Mouse (Mus musculus) thymus, postnatal 14 days (tissue): ENCODE measurements around the gene AU022252.
A peak's percentile ranks its signal among the peaks of the same experiment; 100 is the strongest.
"Not testable (repeated sequence)": the region's sequence is repeated elsewhere in the genome, so short reads cannot be mapped to it uniquely, and the experiment has no call there.

ENCODE experiments used
- DNase-seq: peaks from one replicate; pipeline ENCODE4 v3.0.0; 2021

AU022252 gene

DNA sequence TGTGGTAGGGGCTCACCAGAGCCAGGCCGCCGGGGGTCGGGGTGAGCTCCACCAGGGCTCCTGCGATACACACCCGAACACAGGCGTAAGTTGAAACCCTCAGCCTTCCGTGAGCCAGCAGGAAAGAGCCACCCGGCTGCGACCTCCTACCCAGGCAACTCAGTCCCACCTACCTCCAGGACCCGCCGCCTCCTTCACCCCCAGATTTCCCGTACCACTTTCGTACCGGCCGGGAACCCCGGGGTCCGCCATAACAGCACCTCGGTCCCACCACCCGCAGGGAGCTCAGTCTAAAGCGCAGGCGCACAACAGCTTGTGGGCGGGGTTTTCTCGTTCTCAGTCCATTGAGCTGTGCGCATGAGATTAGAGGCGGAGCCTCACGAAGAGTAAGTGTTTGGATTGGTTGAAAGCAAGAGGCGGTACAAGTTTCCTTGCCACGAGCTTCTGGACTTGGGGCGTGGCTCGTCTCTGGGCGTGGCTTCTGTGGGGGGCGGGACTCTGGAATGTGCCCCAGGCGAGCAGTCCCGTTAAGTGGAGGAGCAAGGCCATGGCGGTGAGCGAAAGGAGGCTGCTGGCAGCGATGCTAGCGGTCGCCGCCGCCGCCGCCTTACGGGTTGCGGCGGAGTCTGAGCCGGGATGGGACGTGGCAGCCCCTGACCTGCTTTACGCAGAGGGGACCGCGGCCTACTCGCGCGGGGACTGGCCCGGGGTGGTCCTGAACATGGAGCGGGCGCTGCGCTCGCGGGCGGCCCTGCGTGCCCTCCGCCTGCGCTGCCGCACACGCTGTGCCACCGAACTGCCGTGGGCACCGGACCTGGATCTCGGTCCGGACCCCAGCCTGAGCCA lies at the start of gene AU022252, which contains the start of gene P3h1:
Gene AU022252, minus strand, starts transcription at position 303 of the 846 bp plus-strand sequence.
Gene P3h1, plus strand, starts transcription at position 506 of the 846 bp plus-strand sequence.
- peak; percentile 100 for DNase-seq

DNA sequence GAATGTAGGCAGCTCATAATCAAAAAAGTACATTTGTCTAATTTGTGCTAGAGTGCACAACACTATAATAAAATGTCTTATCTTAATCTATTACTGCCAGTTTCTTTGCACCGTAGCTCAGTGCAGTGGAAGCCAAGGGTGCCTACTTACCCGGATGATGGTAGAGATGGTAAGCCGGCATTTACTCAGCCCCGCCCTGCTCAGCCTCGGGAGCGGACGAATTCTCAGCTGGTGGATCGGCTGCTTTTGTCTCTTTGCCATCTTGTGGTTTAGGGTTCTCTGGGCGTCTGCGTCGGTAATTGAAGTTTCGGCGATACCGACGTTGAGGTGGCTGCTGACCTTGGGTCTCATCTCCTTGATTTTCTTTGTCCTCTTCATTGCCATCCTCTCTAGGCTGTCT lies 46.3 kb upstream of the AU022252 start:
- DNase-seq: not testable (repeated sequence)

DNA sequence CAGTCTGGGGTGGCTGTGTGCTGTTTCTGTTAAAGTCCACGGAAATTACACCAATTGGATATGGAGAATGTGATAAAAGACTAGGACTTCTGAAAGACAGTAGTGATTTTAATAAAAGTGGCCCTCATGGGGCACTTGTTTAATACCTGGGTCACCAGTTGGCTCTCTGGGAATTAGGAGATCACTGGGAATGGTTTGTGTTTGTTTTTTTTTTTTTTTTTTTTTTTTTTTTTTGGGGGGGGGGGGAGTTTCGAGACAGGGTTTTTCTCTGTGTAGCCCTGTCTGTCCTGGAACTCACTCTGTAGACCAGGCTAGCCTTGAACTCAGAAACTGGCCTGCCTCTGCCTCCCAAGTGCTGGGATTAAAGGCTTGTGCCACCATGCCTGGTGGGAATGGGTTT lies 43.2 kb upstream of the AU022252 start:
- no peak for DNase-seq

DNA sequence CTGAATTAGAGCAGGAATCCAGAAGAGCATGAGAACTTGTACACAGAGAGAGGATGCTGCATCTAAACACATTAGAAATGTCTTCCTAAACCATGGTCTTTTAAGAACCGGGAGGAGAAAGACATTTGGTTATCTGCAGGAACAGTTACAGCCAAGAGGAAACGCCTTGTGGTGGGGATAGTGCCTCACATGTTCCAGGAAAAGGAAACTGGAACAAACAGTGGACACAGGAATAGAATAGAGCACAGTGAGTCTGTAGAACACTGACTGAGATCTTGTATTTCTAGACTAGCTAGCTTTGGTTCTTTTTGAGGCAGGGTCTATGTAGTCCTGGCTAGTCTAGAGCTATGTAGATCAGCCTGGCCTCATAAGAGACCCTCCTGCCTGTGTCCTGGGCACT lies 42.7 kb upstream of the AU022252 start:
- DNase-seq: no peak

DNA sequence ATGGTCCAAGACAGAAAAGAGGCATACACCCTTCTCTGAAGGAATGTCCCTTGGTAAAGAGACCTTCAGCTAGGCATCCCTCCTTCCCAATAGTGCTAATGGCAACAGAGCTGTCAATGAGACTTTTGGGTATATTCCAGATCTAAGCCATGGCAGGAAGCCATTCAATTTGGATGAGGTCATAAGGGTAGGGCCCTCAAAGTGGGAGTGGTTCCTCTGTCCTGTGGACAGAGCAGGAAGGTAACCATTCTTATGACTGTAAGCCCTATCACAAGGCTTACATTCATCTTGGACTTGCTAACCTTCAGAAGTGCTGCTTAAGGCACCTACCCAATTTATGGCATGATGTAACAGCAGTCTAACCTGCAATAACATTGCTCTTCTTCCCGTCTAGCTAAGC lies 42.1 kb upstream of the AU022252 start:
- DNase-seq: no peak

DNA sequence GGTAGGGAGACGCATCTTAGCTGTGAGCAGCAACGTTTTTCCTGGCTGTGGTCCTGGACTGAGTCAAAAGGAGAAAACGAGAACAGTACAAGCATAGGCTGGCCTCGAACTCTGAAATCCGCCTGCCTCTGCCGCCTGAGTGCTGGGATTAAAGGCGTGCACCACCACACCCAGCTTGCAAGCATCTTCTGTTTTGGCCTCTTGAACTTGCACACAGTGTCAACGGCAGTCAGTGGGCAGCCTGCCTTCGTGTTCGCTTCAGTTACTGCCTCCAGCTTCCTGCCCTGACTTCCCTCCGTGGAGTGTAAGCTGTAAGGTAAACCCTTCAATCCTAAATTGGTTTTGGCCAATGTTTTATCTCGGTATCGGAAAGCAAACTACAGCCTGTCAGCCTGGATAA lies 34.1 kb upstream of the AU022252 start:
- DNase-seq: no peak

DNA sequence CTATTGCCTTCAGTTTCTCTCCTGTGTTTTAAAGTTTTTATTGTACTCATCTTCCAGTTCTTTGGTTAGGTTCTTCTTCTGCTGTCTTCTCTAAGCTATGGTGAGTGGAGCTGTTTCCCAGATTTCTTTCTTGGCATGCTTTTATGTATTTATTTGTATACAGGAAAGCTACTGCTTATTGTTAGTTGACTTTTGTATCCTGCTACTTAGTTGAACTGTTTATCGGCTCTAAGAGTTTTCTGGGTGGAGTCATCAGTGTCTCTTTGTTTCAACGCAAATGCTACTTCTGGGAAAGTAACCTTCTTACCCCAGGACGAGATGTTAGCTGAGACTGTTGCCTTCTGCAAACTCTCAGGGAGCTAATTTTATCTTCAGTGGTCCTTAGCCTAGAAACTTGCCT lies 30.9 kb upstream of the AU022252 start:
- DNase-seq: no peak

DNA sequence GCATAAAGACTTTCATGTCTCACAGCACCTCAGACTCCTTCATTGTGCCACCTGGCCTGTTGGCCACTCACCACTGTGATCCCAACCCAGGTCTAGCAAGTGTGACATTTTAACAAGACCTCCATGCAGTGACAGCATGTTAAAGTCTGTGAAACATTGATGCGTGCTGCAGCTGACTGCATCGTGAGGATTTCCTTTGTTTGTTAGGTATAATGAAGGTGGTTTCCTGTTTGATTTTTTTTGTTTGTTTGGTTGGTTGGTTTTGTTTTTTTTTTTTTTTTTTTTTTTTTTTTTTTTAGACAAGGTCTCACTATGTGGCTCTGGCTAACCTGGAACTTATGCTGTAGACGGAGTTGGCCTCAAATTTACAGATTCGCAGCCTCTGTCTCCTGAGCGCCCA lies 30.0 kb upstream of the AU022252 start:
- DNase-seq: no peak

DNA sequence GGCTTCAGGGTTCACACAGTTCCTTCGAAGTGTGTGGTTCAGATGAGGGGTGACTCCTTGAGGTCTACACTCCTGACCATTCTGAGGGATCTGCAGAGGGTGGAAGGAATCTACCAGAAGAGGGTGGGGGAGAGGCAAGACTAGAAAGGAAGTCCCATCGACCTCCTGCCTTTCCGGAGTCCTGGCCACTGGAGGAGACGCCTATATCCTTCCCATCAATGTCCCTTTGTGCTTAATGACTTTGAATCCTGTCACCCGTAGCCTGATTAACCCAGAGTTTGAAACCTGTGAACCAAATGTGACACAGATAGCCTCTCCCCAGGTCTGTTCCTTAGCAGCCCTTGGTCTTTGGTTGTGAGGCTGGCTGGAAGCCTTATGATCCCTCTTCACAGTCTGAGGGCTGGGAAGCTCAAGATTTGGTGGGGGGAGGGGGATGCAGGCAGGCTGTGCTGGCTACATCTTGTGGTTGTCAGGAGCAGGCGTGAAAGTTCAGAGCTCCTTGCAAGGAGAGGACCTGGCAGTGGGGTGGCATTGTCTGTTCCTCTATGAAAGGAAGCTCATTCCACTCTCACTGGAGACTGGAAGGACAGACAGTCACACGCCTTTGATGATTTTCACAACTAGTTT lies 28.7 kb upstream of the AU022252 start:
- DNase-seq: no peak

DNA sequence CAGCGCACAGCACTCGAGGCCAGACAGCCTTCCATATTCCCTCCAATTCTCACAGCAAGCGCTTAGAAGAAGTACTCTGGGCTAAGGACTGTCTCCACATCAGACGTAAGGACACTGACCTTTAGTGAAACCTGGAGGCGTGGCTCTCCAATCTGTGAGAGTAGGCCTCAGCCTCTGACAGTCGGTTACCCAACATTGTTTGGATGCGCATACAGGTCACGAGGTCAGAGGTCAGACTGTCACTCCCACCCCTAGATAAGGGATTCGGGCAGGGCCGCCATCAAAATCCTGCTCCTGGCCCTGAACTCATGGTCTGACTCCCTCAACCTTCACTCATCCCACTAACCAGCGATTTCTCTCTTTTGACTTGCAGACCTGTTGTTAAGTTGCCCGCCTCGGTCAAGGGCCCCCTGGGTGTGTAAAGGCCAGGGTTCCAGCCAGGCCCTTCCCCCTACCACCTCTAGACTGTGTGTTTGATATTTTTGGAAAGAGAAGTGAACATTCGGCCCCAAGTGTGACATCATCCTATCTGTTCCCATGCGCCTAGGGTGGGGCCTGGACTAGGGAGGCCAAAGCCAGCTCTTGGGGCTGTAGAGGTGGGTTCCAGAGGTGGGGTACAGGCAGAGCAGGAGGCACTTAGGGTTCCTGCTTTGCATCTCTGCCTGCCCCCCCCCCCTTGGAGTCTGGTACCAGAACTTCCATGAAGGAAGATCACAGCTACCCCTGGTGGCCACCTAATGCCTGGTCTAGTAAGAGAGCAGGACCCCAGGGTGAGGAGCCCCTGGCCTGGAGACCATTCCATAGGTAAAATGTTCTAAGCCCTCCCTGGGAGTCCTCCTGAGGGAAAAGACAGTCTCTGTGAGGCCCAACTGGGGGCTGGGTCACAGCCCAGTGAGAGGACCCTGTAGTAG lies 27.1 kb upstream of the AU022252 start:
- no peak for DNase-seq

DNA sequence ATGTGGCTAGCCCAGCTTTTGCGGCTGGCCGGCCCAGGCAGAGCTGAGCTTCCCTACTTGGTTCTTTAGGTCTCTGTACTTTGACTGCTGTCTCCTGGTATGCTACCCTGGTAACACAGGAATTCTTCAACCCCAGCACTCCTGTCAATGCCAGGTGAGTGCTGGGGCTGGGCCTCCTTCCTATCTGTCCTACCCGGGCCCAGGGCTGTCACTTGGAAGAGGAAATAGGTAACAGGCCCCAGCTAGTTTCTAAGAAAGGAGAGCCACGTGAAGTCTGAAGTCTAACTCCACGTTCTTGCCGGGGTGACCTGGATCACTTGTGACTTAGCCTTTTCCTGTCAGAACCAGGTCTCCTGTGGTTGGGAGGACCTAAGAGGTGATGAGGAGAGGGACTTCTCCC lies 24.6 kb upstream of the AU022252 start:
- no peak for DNase-seq

DNA sequence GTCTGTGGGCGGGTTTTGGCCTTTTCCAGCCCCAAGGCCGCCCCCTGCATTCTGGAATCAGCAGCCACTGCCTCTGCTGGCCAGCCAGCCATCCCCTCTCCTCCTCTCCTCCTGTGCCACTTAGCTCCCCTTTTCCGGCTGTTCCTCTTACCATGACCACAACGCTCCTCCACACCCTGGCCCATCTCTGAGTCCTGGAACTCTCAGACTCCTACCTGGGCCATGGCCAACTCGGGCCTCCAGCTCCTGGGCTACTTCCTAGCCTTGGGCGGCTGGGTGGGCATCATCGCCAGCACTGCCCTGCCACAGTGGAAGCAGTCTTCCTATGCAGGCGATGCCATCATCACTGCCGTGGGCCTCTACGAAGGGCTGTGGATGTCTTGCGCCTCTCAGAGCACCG lies 22.8 kb upstream of the AU022252 start, which contains the start of gene Cldn19:
Gene Cldn19, plus strand, starts transcription at position 64 of the 400 bp plus-strand sequence.
- no peak for DNase-seq

DNA sequence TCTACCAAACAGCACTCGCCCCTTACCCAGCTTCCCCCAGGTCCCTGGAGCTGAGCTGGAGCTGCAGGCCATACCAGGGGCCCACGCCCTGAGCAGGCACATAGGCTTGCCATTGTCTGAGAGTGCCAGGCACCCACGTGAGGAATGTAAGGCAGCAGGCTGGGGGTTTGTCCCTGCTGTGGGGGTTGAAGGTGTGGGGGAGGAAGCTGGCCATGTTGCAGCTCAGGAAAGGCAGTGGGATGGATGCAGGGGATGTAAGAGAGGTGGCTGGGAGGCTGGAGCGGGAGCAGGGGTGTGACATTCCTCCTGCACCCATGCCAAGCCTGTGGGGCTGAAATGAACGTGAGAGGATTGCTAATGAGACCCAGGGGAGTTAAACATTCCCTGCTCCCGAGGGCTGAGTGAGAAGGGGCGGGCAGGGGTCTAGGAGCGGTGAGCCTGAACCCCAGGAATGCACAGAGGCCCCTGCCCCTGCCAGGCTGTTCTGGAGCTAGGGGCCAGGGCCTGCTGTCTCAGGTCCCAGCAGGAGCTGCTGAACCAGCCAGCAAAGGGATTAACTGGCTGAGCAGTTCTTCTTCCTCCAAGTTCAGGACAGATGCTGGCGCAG lies 21.6 kb upstream of the AU022252 start:
- no peak for DNase-seq

DNA sequence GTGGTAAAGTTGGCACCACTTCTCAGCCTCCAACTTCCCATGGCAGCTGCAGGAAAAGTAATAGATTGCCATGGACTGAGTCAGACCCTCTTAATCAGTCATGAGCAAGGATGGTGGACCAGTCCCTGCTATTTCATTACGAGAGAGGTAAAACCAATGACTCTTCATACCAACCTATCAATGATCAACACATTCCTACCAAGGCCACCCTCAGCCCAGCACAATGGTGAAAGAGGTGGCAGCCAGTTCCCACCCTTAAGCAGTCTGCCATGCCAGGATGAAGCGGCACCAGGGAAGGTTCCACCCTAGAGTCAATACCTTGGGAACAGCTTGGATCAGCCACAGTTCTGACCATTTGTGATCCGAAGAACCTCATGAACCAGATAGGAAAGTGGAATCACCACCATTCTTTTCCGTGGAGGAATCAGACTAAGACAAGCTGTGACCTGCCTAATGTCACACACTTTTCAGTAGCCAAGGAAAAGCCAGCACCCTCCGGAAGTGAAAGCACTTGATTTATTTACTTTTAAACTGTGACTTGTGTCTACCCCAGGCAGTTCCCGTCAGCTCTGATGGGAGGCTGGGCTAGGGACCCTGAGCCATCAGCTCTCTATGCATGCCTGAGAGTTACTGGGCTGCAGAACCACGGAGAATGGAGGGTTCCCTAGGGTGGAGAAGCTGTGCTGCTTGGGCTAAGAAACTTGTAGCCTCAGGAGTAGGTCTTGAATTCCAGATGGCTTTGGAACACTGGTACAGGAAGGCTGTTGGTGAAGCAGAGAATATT lies 19.7 kb upstream of the AU022252 start:
- DNase-seq: no peak

DNA sequence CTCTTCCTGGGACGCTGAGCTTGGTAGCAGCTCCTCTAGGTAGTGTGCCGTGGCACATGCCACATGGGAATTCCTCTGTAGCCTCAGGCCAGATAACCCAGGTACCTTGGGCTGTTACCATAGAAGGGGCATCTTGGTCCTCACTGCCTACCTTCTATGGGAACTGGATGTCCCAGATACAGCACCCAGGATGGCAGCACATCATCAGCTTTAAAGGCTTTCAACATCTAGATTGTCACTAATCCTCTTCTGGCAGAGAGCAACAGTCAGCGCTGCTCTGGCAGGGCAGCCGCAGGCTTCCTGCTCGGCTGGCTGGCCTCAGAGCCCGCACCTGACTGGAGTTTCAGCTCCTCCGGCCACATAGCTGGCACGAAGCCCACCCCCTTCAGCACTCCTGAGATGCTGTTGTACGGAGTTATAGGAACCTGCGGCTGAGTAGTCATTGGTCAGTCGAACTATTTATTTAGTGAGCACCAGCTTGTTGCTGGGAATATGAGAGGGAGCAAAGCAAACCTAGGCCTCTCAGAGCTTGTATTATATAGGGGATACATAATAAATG lies 16.0 kb upstream of the AU022252 start:
- no peak for DNase-seq

DNA sequence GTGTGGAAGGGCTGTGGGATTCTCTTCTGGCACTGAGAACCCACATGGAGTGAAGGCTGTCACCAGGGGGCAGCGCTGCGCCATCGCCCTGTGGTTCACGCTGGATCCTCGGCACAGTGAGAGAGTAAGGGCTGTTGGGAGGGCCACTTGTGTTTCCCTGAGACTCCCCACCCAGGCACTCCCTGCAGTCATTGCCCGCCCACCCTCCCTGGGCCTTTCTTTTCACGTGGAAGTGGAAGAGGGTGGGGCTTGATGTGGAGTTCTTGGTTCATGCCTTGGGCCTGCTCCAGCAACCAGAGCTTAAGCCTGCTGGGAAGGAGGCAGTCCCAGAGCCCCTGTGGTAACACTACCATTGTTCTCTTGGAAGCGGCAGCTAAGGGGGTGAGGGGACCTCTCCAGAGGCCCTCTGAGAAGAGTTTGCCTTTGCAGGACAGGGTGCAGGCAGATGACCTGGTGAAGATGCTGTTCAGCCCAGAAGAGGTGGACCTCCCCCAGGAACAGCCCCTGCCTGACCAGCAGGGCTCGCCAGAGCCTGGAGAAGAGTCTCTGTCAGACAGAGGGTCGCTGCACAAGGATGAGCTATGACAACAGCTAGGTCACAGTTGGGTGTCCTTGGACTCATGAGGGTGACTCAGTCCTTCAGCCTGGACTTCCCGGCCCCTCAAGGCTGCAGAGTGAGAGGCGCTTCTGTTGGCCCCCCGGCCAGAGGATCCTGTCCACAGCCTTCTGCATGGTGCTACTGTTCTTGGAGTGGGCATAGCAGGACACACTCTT lies 15.1 kb upstream of the AU022252 start:
- peak; percentile 85 for DNase-seq

DNA sequence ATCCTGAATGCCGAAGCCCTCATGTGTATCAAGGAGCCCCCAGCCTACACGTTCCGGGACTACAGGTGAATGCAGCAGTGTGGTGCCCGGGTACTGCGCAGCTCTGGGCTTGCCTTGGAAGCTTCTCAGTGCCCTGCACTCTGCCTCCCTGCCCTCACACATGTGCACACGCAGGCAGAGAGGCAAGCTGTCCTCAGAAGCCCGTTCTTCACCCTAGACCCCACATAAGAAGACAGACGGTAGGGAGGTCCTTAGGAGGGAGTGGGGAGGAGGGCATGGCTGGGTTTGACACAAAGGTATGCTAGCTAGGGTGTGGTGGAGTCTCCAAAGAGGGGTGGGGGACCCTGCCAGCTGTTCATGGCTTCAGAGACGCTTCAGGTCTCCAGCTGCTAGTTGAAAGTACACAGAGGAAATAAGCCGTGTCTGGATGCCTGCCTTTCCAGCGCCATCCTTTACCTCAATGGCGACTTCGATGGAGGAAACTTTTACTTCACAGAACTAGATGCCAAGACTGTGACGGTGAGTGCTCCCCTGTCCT lies 14.2 kb upstream of the AU022252 start:
- DNase-seq: peak; percentile 49

DNA sequence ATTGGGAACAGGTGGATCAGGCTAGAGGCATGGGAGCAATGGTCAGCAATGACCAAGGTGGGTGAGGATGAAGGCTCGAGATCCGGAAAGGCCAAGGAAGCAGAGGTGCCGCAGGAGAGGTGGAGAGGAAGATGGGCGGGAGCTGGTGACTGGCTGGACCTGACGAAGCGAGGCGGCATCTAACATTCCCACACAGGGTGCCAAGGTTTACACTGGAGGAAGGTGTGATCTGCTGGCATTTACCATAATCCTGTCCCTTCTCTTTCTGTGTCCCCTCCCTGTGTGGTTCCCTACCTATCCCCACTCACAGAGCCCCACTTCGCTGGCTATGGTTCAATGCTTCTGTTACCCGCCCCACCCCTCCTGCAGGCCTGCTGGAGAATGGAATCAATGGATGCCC lies 13.4 kb upstream of the AU022252 start:
- DNase-seq: no peak

DNA sequence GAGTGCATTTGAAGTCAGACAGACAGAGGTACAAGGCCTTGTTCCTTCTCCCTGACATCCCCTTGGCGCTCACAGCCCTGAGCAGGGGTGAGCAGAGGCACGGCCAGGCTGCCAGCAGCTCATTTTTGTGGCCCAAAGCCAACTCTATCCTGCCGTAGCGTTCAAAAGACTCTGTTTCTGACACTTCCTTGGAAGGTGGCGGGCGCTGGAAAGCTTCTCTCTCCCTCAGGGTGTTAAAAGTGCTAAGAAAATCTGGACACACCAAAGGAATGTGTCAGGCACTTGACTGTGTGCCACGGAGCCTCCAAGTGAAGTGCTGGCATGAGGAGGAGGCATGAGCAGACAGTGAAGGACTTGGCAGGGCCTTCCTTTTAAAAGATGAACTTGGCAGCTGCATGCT lies 13.0 kb upstream of the AU022252 start:
- no peak for DNase-seq

DNA sequence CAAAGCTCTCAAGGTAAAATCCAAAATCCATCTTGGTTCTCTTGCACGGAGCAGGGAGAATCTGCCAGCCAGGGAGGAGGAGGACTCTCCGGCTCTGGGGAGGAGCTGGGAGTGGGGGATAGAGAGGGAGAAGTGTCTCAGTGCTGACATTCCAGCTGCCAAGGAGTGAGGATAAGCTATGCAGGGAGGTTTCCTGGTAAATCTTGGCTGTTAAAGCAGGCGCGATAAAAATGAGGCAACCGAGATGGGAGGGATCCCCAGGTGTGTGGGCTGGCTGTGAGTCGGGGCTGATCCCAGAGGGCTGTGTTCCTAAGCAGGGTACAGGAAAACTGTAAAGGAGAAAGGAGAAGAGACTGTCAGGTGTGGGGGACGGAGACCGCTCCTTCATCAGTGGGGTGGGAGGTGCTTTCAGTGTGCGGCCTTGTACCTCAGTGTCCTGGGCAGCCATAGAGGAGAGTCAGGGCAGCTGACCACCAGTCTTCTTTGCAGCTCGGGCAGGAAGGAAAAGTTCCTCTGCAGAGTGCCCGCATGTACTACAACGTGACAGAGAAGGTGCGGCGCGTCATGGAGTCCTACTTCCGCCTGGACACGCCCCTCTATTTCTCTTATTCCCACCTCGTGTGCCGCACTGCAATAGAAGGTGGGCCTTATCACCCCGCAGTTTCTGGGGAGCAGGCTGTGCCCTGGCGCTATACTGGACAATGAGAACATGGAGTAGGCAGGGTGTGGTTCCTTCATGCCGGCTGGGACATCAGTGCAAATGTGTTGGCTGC lies 12.1 kb upstream of the AU022252 start:
- no peak for DNase-seq
